Mouse (Mus musculus) mouse trophoblast stem cell (cell line): ENCODE results near the gene C130050O18Rik.
"Not testable (repeated sequence)": the region's sequence is repeated elsewhere in the genome, so short reads cannot be mapped to it uniquely, and the experiment has no call there.

ENCODE experiments used
- in situ Hi-C, 2 experiments: fragments of 300-500 bp; cut with MseI, MboI; formaldehyde crosslinking; loops; 2 replicates in 1 of 2; 3 replicates in 1 of 2; pipeline ENCODE4 v1.15.1; 2025

The C130050O18Rik gene

DNA sequence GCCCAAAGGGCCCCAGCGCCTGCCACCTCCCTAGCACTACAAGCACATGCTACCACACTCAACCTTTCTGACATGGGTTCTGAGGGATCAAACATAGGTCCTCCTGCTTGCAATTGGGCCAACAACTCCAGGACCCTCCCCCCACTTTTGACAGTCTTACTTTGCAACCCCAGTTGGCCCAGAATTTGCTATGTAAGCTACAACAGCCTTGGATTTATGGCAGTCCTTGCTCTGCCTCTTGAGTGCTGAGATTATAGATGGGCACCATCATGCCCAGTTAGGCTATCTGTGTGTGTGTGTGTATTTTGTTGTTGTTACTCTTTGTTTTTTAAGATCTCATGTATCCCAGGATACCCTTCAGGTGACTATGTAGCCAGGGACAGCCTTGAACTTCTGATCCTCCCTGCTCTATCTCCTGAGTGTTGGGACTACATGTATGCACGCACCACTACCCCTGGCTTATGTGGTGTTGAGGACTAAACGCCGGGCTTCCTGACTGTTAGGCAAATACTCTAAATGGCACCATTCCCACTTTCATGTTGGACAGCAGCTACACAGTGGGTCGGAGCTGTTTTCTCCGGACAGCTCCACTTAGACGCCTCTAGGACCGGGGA is 25.2 kb upstream of the C130050O18Rik start:
- in situ Hi-C loops, result no loop called here

DNA sequence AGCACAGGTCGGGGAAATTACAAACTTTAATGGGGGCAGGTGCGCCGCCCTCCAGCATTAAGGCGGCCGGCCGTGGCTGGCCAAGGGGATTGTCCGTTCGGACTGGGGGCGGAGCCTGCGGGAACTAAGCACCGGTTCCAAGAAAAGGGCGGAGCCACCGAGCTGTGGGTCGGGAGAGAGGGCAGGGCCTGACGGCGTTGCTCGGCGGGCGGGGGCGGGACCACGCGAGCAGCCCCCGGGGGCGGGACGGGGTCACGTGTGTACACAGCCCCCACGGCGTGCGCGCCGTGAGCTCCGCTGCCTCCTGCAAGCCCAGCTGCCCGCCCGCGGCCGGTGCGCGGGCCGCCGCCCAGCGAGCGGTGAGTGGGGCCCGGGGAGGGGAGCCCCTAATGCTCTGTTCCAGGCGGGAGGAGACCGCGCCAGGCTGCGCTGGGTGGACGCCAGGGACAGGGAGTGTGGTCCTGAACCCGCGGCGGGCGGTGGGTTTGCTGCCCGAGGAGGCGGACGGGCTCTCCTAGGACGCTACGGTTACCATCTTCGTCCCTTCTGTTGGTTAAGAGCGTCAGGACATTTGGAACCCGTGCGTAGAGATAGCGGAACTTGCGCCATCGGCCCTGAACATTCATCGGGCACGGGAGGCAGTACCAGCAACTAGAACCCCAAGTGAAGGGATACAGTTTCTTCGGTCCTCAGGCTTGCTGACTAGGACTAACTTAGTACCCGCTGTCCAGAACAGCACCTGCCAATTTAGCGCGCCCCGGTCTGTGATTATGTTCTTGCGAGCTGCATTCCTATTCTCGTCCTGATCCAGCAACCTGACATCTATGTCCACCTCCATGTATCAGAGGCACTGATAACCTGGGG is 24.5 kb upstream of the C130050O18Rik start:
- in situ Hi-C loops, result no loop called here

DNA sequence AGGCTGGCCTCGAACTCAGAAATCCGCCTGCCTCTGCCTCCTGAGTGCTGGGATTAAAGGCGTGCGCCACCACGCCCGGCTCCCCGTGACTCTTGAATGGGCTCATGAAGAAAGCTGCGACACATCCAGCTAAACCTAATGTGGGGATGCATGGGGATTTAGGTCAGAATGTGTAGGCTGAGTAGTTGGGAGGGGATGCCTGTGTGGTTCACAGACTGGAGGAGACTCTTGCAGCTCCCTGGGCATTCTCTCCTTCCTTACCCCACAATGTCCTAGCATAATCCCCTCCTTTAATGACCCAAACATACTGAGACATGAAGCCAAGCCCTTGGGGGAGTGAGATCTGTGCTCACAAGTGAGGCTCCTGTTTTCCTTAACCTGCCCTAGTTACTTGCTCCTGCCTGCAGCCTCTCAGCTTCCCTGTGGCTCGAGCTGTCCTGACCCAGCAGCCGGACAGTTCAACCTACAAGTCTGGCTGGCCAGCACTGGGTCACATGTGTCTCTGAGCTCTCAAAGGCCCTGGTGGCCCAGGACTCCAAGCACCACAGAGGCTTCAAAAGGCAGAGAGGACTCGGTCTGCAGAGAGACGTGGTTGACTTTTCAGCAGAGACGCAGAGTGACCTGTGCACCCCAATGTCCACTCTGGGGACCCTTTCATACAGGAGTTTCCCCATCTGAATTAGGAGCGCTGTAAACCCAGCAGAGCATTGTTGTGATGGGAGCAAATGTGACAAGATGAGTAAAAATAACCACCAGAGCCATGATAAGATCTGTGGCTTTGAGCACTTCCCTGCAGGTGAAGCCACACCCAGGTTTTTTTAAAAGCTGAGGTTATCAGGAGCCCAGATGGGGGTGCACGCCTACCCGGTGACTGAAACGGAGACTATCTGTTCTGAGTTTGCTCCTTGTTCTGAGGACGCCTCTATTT is 23.2 kb upstream of the C130050O18Rik start:
- in situ Hi-C loops, result no loop called here

DNA sequence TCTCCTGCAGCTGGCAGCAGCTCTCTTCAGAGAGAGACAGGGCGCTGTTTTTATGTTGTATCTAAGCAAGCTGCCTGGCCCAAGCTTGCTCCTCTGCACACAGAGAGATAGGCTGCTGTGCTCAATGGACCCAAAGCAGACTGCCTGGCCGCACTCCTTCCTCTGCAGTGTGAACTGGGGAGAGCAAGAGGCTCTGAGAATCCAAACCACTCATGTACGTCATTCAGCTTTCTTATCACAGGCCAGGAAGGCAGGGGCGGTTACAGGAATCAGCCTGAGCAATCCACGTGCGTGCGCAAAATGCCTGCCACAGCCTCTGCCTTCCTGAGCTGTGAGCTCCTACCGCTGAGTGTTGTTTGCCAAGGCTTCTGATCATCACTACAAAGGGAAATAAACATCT is 22.3 kb upstream of the C130050O18Rik start:
- in situ Hi-C loops, result no loop called here

DNA sequence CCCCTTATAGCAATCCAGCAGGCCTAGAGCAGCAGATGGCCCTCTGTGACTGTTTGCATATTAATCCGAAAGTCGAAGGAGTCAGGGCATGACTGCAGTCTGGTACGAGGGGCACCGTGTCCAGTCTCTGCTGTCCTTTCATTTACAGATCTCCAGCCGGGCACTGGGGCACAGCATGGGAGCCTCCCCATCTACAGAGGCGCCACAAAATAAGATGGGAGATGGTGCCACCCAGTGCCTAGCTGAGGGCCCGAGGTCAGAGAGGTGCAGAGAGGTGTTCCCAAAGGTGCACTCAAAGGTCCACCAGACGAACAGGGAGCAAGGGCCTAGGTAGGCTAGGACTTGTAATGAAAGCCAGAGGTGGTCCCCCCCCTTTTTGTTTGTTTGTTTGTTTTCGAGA is 21.8 kb upstream of the C130050O18Rik start:
- in situ Hi-C loops, result no loop called here

DNA sequence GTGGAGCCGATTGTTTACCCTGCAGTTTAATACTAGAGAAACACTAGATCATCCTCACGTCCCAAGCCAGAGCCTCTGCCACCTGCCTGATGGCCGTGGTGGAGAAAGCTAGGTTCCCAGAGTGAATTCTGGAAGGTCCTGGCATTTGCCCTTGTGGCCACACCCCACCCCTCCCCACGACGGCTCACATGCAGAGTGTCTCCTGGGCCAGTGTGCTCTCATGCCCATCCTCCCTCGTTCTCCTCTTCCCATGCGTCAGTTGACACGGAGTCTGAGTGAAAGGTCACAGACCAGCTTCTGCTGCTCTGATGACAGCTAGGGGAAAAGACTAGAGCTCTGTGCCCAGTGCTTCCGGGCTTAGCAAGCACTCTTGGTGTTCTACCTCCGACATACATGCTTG is 20.5 kb upstream of the C130050O18Rik start:
- in situ Hi-C loops, result no loop called here

DNA sequence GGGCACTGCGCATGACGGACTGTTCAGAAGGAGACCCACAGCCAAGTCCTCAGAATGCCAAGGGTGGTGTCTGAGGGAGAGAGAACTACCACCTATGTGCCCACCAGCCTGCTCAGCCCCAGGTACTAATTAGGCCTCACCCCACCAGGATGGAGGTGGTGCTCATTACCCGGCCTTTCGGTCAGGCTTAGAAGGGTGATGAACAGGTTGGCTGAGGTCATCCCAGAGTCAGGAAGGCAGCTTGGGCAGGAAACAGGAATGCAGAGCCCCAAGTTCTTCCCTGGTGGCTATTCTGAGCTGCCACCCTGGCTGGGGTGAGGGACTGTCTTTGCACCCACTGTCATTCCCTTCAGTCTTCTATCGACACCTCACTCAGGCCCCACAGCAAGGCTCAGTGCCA is 19.0 kb upstream of the C130050O18Rik start:
- in situ Hi-C loops, result no loop called here

DNA sequence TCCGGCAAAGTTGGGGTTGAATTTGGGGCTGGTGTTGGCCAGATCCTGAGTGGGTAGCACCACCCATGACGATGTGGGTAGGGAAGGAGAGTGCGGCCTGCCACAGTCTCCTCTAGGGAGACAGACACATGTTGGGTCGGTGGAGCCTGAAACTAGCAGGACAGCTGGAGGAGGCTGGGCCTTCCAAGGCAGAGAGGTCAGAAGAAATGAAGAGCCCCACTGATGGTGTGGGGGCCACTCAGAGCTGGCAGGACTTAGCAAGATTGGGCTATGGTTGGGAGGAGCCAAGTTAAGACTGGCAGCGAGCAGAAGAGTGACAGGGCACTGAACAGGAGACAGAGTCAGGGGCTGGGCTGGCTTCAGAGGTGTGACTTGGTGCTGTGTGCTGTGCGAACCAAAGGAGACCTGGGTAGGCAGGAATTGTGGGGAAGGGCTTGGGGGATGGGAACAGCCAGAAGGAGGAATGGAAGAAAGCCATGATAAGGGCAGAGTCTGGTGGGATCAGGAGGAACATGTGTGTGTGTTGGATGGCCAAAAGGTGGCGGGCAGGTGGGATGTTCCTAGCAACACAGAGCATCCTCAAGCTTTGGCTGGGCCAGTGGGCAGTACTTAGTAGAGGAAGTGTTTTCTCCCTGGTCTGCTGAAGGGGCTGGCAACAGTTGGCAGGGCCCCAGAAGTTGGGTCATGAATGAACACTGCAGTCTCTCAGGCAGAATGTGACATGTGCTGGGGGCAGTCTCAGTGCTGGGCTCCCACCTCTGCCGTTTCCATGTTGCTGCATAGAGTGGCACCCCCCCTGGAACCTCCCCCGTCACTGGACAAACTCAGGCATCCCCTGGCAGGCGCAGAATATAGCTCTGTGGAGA is 17.5 kb upstream of the C130050O18Rik start:
- in situ Hi-C loops, result no loop called here

DNA sequence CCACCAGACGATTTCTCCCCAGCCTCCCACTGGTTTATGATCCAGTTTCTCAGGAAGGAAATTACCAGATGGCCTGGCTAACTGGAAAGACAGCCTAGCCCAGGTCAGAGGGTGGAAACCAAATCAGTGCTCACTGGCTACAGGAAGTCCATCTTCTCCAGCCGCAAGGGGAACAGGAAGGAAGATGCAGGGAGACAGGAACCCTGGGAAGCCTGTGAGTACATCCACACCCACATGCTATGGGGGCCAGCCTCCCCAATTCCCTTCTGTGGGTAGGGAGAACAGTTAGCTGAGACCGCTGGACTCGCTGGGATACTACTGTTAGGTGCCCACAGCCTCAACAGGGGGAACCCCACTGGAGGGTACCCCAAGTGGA is 16.9 kb upstream of the C130050O18Rik start:
- in situ Hi-C loops, result no loop called here

DNA sequence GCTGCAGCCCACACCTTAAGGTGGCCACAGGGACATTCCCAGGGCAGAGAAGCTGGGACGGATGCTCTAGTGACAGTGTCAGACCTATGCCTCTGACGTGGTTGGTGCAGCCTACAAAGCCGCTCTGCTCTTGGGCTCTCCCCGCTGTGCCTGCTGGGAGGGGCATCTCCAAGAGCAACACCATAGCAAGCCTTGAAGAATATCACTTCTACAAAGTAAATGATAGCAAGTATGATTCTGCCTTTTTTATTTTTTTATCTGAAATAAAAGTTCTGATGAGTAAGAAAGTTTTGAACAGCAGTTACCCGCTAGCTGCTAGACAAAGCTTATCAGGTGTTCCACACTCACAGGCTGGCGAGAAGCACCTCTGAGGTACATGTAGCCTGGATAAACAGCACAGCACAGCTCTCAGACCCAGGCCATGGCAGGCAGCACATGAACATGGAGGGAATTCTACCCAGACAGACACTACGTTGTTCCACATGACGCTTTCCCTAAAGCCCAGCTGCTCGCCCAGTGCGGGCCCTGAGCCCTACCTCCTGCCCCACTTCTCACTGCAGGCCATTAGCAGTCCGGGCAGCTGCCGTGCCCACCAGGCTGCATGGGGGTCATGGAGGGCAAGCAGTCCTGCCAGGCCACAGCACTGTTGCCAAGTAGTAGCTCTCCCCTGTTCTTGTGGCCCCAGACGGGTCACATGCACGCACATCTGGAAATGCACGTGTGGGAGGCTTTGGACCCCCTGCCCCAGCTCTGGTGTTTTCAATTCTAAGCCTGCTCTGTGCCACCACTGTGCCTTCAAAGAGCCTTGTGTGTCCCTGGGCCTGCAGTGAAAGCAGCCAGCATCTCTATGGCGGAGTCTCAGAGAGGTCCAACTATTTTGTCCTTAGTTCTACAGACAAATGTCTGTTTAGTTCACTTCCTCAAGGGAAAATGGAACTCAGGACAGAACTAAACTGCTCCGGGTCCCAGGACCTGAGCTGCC is 16.1 kb upstream of the C130050O18Rik start:
- in situ Hi-C loops, result no loop called here

DNA sequence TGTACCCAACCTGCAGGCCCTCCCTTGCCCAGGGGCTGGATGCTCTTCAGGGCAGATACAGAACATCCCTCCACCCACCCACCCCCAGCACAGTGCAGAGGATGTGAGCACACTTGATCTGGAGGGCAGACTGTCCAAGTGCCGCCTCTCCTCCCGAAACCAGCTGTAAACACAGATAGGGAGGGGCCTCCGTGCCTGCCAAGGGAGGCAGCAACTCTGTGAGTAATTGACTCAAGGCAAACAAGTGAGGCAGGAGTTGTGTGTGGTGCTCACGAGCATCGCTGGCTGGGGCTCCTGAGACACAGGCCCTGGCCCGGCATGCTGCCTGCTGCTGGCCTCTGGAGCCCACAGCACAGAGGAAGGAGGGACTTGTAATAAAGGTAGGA is 15.4 kb upstream of the C130050O18Rik start:
- in situ Hi-C loops, result no loop called here

DNA sequence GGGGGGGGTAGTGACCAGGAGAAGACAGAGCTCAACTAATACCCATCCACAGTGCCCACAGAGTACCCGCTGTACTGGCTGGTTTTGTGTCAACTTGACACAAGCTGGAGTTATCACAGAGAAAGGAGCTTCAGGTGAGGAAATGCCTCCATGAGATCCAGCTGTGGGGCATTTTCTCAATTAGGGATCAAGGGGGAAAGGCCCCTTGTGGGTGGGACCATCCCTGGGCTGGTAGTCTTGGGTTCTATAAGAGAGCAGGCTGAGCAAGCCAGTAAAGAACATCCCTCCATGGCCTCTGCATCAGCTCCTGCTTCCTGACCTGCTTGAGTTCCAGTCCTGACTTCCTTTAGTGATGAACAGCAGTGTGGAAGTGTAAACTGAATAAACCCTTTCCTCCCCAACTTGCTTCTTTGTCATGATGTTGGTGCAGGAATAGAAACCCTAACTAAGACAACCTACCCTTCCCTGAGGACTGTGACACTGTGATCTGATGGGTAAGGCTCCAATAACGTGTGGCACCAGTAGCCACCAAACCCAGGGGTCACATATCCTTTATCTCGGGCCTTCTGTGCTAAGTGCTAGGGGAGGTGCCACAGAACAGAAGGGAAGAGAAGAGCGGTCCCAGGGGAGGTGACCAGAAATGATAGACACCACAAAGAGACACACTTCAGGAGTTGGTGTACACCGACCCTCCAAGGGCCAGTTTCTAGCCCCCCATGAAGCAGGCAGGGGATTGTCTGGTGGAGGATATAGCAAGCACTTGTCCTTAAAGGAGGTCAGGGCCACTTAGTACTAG is 14.6 kb upstream of the C130050O18Rik start:
- in situ Hi-C loops, result not testable (repeated sequence)

DNA sequence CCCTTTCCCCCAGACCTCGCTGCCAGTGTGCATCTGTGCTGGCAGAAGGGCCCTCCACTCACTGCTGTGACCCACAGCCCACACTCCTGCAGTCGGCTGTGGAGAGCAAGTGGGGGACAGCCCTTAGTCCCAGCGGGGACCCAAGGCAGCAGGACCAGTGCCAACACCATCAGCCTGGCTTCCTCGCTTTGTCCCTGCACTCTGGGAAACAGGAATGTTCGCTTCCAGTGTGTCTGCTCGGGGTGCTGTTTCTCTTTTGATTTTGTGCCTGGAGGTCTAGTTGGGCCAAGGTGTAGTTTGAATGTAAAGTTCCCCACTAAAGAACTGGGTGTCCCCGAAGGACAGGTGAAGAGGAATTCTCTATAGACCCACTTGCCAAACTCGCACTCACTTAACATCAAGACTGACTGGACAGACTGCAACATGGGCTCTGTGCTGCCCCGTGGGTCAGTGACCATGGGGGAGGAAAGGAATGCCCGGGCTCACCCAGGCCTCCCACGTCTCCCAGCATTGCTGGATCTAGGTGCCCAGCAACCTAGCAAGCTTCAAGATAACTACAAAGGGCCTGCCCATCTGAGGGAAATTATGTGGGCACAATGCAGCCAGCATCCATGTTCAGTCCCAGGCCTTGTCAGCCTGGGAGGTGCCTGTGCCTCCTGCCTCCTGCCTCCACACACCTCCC is 13.6 kb upstream of the C130050O18Rik start:
- in situ Hi-C loops, result no loop called here

DNA sequence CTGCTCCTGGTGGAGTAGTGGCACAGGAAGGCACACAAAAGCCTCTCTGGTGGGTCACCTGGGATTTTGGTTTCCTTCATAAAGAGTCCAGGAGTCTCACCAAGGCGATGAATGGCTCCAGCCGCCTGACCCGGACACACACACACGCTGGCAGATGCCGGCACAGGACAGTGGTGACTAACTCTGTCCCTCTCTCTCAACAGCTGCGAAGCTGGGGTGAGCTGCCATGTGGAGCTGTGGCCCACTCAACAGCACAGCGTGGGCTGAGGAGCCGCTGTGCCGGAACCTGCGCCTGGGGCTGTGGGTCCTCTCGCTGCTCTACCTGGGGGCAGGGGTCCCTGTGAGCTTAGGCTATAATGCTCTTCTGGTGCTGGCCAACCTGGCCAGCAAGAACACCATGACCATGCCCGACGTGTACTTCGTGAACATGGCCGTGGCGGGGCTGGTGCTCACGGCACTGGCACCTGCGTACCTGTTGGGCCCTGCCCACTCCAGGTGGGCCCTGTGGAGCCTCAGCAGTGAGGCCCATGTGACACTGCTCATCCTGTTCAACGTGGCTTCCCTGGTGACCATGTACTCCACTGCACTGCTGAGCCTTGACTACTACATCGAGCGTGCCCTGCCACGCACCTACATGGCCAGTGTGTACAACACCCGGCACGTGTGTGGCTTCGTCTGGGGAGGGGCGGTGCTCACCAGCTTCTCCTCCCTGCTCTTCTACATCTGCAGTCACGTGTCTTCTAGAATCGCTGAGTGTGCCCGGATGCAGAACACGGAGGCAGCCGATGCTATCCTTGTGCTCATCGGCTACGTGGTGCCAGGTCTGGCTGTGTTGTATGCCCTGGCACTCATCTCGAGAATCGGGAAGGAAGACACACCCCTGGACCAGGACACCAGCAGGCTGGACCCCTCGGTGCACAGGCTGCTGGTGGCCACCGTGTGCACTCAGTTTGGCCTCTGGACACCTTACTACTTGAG is 12.6 kb upstream of the C130050O18Rik start:
- in situ Hi-C loops, result no loop called here

DNA sequence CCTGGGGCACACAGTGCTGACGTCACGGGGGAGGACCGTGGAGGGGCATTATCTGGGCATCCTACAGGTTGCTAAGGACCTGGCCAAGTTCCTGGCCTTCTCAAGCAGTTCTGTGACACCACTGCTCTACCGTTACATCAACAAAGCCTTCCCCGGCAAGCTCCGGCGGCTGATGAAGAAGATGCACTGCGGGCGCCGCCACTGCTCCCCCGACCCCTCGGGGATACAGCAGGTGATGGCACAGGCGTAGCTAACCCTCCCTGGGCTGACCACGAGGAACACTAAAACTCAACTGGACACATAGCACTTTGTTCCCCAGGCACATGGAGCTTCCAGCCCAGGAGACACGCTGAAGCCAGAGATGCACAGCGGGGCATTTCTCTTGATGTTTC is 11.9 kb upstream of the C130050O18Rik start:
- in situ Hi-C loops, result no loop called here

DNA sequence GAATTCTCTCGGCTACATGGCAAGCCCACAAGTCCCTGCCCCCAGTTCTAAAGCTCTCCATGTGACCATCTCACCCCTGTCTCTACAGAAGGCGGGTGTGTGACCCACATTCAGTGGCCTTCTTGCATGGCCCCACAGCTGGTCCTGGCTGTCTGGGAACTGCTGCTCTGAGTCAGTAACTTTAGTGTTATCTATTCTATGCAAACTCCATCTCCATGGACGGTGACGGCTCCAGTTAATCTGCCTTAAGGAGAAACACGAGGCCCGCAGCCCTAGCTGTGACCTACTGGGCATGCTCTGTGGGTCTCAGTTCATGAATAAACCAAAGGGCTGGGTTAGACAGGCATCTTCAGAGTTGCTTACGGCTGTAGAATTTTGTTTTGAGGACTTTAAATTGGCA is 10.7 kb upstream of the C130050O18Rik start:
- in situ Hi-C loops, result no loop called here

DNA sequence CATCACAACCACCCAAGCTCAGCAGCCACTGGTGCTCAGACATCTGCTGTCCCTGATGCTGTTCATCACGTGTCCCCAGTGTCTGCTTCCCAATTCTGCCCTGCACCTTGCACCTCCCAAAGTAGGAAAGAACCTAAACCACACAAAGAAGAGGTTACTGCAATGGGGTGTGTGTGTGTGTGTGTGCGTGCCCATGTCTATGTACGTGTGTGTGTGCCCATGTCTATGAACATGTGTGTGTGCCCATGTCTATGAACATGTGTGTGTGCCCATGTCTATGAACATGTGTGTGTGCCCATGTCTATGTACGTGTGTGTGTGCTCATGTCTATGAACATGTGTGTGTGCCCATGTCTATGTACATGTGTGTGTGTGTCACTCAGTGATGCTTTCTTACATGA is 9.6 kb upstream of the C130050O18Rik start:
- in situ Hi-C loops, result no loop called here
